Mouse (Mus musculus): ENCODE results near the gene Mettl25.
A peak's percentile ranks its signal among the peaks of the same experiment; 100 is the strongest.

The Mettl25 gene

DNA sequence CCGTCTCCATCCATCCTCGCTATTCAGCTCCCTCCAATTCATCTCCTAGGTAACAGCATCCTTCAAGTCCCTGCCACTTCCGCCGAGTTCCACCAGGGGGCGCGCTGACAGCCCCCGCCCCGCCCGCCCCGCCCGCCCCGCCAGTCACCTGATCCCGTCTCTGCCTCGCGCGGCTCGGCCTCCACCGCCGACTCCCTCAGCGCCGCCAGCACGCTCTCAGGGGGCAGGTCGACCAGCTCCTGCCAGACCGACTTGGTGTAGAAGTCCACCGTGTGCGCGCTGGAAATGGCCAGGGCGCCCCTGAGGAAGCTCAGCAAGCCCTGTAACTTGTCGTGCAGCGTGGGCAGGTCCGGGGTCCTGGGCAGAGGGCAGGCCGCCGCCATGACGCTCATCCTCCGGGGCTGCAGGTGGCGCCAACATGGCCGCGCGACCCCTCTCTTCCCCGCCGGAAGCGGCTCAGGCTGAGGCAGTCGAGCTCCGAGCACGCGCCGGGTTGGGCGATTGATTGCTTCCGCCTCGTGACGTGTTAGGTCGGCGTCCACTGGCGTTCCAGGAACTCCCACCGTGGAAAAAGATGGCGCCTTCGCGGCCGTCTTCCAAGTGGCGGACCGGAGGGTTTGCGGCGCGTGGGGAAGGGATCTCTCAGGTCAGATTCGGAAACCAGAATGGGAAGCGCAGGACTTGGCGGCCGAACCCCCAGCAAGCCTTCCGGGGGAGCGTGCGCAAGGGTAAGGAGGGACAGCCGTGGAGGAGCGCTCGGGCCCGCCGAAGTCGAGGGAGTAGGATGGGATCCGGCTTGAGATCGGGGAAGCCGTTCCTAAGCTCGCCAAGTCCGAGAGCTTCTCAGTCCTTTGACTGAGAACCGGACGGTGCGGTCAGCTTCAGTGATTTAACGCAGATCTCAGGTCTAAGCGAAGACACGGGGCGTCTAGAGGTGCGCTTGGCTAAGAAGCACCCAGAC, at the start of gene Mettl25, which contains the start of gene Ccdc59:
Gene Mettl25 (minus strand): TSS at position 453 of the 961 bp plus-strand sequence.
Gene Ccdc59 (plus strand): TSS at position 140 of the 961 bp plus-strand sequence.
- peak; percentile 98 to 99 for DNase-seq

DNA sequence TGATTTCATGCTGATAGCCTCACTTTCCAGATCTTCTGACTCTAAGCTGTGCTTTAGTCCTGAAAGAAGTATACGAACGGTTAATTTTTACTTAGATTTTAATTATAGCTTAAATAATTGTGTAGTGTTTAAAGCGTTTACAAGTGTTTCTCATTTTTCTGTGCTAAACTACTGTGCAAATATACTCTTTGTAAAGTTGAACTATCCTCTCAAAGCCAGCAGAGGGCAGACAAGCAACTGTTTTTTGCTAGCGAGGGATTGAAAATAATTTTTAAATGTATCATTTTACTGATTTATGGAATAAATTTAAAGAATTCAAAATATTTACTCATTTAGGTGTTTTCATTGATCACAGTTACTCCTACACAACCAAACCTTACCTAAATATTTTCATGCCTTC, 26.1 kb upstream of the Mettl25 start:
- DNase-seq = peak in 1 of 2 experiments; percentile 11

- peak; percentile 24 to 68 for DNase-seq
Observed at GRCm38 (mm10) chr10:105851136-105851535, 10.0 kb upstream of the Mettl25 start.

- DNase-seq = peak; percentile 58 to 74
Observed at GRCm38 (mm10) chr10:105850286-105850685, 9.1 kb upstream of the Mettl25 start.

DNA sequence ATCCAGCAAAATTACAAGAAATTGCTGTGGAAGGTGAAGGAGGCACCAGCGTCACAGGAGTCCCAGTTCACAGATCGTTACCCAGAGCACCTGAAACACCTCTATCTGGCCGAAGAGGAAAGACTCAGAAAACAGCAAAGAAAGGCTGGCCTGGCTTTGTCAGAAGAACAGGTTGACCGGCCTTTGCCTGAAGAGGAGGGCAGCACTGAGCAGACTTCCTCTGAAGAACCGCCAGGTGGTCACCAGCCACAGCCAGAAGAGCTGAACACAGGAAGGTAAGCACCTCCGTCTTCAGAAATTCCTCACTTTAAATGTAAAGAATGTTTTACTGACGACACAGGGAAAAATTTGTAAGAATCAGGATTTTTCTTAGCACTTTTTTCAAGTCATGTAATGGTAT, 1.4 kb upstream of the Mettl25 start:
- peak in 1 of 2 experiments; percentile 15 for DNase-seq

GRCm38 (mm10) chr10:105834627-105835228, 6.5 kb downstream of the Mettl25 start:
- peak in 1 of 2 experiments; percentile 17 for DNase-seq

DNA sequence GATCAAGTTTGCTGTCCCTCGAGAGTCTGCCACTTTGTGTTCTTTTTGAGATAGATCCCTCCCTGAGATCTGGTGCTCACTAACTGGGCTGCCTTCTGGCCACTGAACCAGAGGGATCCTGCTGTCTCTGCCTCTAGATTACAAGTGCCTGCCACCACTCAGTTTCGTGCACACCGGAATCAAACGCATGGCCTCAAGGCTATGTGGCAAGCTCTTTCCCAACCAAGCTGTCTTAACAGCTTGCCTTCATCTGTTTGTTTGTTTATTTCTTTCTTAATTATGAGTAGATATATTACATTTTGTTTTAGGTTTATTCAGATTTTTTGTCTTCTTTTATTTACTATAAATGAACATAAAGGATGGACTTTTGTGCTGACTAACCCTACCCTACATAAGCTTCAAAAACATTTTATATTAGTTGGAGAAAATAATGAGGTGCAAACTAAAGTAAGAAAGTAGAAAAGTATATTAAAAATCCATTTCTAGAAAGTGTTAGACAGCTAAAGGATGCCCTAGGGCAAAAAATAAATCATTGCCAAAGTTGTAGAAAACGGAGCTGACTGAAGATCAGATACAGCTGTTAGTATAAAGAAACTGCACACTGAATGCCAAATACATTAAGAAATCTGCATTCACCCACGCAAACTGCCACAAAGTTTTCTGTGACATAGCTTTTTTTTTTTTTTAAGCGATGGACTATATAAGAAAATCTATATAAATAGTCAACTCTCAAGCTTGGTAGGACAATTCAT, 34.7 kb downstream of the Mettl25 start:
- no peak for DNase-seq

DNA sequence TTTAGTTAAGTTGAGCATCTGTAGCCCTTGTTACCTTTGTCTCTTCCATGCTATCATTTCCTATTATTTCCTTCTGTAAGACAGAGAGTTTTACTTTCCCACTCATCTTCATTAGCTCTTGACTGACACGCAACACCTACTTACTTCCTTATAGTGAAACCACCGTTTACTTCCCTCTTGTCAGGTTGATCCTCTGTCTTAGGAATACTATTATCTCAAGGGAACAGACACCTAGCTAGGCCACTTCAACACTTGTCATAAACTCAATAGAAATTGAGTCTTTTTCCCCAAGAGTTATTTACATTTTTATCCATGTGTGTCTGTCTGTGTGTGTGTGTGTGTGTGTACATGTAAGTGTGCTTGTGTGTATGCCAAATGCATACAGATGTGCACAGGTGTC, 37.7 kb downstream of the Mettl25 start:
- DNase-seq = no peak

DNA sequence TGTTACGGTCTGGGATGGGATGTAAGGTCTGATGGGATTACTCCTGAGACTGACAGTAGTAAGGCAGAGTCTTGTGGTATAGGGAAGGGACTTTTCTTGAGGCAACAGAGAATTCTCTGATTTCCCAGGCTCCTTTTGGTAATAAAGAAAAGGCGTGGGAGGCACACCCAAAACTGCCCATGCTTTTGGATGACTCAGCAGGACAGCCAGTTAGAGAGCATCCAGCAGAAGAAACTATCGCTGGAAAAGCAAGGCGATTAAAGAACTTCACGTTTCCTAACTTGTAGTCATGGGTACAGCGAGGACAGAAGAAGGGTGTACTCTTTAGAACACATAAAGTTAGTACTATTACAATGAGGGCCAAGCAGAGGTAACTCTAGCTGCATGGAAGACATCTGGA, 39.0 kb downstream of the Mettl25 start:
- DNase-seq = no peak

- DNase-seq = no peak
Observed at GRCm38 (mm10) chr10:105801147-105801546, 40.0 kb downstream of the Mettl25 start.

GRCm38 (mm10) chr10:105797250-105797924, 43.8 kb downstream of the Mettl25 start:
- DNase-seq = no peak

DNA sequence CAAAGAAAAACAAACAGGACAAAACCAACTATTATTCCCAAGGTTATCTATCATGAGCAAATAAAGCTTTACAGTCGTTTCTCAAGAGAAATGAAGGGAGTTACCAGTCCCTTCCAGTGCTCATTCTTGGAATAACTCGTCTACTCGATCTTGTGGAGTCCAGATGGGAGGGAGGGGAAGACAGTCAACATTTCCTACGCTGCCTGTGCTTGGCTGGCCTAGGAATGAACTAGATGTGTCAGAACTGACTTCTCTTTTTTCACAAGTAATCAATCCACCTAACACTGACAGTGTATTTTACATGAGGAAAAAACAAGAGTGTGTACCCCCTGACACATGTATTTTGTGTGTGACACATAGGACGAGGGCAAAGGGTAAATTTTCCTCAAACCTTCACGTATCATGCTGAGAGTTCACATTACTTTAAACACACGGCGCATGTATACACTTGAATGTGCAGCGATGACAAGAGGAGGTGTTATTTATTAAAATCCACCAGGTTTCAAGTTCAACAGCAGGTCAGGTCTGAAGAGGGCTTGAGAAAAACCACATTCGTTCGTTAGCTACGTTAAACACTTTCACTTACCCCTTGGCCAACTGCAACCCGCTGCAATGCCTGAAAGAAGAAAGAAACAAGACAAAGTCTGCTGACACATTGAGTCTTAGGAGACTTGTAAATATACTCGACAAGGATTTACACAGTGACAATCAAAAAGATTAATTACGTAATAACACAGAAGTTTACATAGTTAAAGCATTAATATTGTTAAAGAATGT, 47.2 kb downstream of the Mettl25 start:
- no peak for DNase-seq

DNA sequence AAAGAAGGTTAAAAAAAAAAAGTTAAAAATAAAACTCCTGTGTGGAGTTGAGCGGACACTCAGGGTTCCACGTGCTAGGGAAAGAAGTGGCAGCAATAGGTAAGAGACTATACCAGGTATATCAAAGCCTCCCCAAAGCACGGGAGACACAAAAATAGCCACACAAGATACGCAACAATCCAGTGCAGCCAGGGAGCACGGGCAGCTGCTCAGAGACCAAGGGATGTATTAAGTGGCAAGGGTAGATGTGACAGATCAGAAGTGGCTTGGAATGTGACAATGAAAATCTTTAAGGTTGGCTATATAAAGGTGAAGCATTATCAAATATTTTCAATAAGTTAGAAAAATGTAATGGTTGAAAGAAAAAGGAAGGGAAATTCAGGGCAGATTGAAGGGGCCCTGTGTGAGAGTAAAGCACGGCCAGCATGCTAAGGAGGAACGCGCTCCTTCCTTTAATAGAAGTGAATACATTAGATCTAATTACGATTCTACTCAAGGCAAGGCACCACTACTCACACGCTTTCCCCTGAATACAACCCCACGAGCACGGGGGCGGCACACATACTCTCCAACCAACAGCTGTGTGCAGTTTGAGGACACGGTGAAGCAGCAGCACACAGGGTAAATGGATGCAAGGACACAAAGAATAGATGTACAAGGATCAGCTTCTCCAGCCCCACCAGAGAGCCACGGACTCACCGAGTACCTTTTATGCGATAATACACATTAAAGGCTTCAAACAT, 52.3 kb downstream of the Mettl25 start:
- peak in 1 of 2 experiments; percentile 15 for DNase-seq

DNA sequence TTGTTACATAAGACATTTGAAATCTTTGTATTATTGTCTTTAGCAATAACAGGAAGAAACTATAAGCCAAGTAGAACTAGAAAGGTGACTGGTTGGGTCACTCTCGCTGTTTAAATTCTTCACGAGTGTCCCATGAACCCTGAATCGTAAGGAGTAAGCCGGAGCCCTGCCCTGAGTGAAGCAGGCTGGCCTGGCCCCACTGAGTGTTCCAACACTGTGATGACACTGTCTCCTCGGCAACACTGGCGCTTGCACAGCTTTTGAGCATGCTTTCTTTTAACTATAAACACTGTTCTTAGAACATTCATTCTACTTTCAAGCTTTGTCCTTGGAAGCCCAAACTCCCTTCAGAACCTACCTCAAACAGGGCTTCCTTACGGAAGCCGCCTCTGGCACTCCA, 57.4 kb downstream of the Mettl25 start:
- DNase-seq = no peak

DNA sequence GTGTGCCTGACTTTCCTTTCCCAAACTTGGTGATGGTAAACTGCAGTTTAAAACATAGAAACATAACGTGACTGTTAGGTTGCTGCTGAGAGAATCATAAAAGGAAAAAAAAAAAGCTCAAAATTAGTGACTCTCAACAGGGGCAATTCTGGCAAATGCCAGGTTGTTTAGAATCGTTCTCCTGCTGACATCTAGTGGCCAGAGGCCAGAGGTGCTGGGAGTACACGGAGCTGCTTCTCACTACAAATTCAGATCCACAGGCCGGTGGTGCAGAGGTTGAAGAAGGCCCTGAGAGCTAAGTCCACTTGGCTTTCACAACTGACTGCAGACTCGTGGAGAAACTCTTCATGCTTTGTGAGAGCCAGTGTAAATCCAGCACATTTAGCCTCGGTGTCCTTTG, 66.8 kb downstream of the Mettl25 start:
- DNase-seq = peak; percentile 78 to 87

DNA sequence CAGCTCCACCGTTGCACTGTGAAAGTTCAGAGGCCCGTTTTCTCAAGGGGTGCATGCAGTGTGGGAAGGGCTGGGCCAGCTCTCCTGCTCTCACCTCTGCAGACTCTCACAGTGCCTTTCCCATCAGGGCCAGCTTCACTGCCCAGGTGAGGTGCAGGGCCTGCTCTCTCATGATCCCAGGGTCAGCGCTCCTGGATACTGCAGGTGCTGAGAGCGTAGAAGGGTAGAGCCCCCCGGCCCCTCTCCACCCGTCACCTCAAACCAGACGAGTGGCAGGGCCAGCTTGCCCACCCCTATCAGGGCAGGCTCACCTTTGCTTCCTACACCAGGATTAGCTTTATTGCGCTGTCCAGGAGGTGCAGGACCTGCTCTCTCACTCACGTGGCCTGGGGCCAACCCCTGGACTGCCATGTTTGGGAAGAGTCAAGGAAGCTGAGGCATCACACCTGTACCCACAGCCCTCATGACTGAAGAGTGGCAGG, 68.3 kb downstream of the Mettl25 start:
- DNase-seq = peak in 1 of 2 experiments; percentile 28

GRCm38 (mm10) chr10:105763959-105764358, 77.2 kb downstream of the Mettl25 start:
- DNase-seq = no peak

DNA sequence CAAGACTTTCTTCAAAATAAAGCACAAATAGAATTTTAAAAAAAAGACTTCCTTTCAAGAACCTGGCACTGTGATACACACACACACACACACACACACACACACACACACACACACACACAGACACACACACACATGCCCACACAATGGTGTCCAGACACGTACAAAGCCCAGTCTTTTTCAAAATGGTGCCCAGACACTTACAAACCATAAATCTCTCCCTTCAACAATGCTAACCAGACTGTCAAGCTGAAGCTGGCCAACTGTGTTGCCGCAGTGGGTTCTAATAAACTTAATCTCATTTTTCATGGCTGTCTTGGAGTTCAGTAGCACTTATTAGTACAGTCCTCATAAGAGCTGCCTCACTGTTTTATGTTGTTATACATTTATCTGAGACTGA, 80.7 kb downstream of the Mettl25 start:
- DNase-seq = no peak

DNA sequence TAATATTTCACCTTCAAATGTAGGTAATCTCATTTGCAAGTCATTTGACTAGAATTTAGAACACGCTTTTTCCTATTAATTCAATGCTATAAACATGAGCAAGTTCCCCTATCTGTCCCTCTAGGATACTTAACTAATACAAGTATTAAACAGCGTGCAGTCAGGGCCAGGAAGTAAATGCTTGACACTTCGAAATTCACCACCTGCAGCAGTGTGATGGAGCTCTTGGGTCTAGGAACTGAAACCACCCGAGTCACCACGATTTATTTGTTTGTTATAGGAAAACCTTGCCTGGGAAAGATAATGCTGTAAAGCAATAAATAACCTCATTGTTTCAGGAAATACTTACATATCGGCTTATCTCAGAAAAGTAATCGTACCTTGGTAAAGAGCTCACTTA, 81.1 kb downstream of the Mettl25 start:
- DNase-seq = no peak

GRCm38 (mm10) chr10:105753831-105754605, 87.2 kb downstream of the Mettl25 start:
- DNase-seq = no peak

Measured in cerebellum, postnatal 25 days (tissue).